Mouse (Mus musculus) hindbrain, embryonic 15.5 days (tissue): ENCODE results near the gene Htra3. TPM values are rescaled to one million over a fixed set of nuclear protein-coding genes. Genes with fewer than 3 reads are reported as not detected.

Experiments
- ATAC-seq: fragments of 200-750 bp; cut with Nextera tagmentation; 2 replicates; pipeline ENCODE4 v1.8.0; 2017; ENCODE audit warnings: low read depth, moderate number of reproducible peaks, moderate TSS enrichment; ENCODE audit not compliant: low FRiP score
- H3K27ac ChIP-seq: fragments of 300-500 bp; sonication (generic); replicated peaks from 2 replicates; pipeline ENCODE4 v1.5.1; 2015; ENCODE audit warnings: mild to moderate bottlenecking, inconsistent platforms
- H3K27me3 ChIP-seq: fragments of 300-500 bp; sonication (generic); 2 replicates; pipeline ENCODE4 v1.6.1; 2015; ENCODE audit warnings: control low read depth, inconsistent platforms
- H3K36me3 ChIP-seq: fragments of 300-500 bp; sonication (generic); 2 replicates; pipeline ENCODE4 v1.6.1; 2015; ENCODE audit warnings: control low read depth, inconsistent platforms
- H3K4me1 ChIP-seq: fragments of 300-500 bp; sonication (generic); replicated peaks from 2 replicates; pipeline ENCODE4 v1.6.1; 2015; ENCODE audit warnings: control low read depth, inconsistent platforms
- H3K4me2 ChIP-seq: fragments of 300-500 bp; sonication (generic); 2 replicates; pipeline ENCODE4 v1.6.1; 2015; ENCODE audit warnings: moderate library complexity, mild to moderate bottlenecking, inconsistent platforms
- H3K4me3 ChIP-seq: fragments of 300-500 bp; sonication (generic); 2 replicates; pipeline ENCODE4 v1.5.1; 2015; ENCODE audit warnings: mild to moderate bottlenecking, inconsistent platforms
- H3K9ac ChIP-seq: fragments of 300-500 bp; sonication (generic); 2 replicates; pipeline ENCODE4 v1.6.1; 2015; ENCODE audit warnings: inconsistent platforms
- H3K9me3 ChIP-seq: fragments of 300-500 bp; sonication (generic); 2 replicates; pipeline ENCODE4 v1.6.1; 2016; ENCODE audit warnings: control low read depth, inconsistent platforms
- WGBS: fragments of 180-500 bp; shearing (Covaris S2); methylation state at CpG from one replicate; pipeline ENCODE4 v1.1.7; 2015; 5-methylcytosine and 5-hydroxymethylcytosine counted together
- polyA plus RNA-seq: library from polyadenylated mRNA; unstranded; fragments of >200 nt; fragmentation: Nextera tagmentation; extraction: Ambion mirVana; gene quantifications from 2 replicates; pipeline ENCODE4 v1.2.1, GENCODE M21; 2015

The Htra3 gene
- polyA plus RNA-seq, 1 experiment from 2014 or later: 19.3 TPM

GRCm38 (mm10) chr5:35717455-35717854 lies 37.9 kb upstream of the Htra3 start:
- WGBS: 84% methylated on average over 5 of the region's 5 CpGs
- no peak for ATAC-seq

GRCm38 (mm10) chr5:35713649-35714354 lies 34.2 kb upstream of the Htra3 start:
- no peaks in the 10 kb centered on the region for H3K27me3 ChIP-seq
- H3K27ac ChIP-seq: no peak overlapping the region
- H3K4me1 ChIP-seq: no peaks in the 10 kb centered on the region
- H3K4me3 ChIP-seq: no peak overlapping the region
- ATAC-seq: peak; percentile 94
- 48% methylated on average over 13 of the region's 13 CpGs for WGBS
- no peak overlapping the region for H3K4me2 ChIP-seq
- H3K36me3 ChIP-seq: no peaks in the 10 kb centered on the region
- no peak overlapping the region for H3K9ac ChIP-seq
- no peaks in the 10 kb centered on the region for H3K9me3 ChIP-seq

More at GRCm38 (mm10) chr5:35717455-35717854, 37.9 kb upstream of the Htra3 start:
- H3K36me3 ChIP-seq: no peaks in the 10 kb centered on the region
- no peaks in the 10 kb centered on the region for H3K4me1 ChIP-seq
- H3K27ac ChIP-seq: no peak overlapping the region
- H3K9me3 ChIP-seq: no peaks in the 10 kb centered on the region
- H3K4me3 ChIP-seq: no peak overlapping the region
- no peaks in the 10 kb centered on the region for H3K27me3 ChIP-seq
- no peak overlapping the region for H3K9ac ChIP-seq
- no peak overlapping the region for H3K4me2 ChIP-seq

GRCm38 (mm10) chr5:35712517-35712916 lies 32.9 kb upstream of the Htra3 start:
- no peaks in the 10 kb centered on the region for H3K36me3 ChIP-seq
- H3K27me3 ChIP-seq: no peaks in the 10 kb centered on the region
- H3K27ac ChIP-seq: no peak overlapping the region
- H3K4me1 ChIP-seq: no peaks in the 10 kb centered on the region
- H3K4me2 ChIP-seq: no peak overlapping the region
- ATAC-seq: no peak
- H3K9me3 ChIP-seq: no peaks in the 10 kb centered on the region
- H3K9ac ChIP-seq: no peak overlapping the region
- no peak overlapping the region for H3K4me3 ChIP-seq
- WGBS: 74% methylated on average over 5 of the region's 5 CpGs

- H3K27me3 ChIP-seq: no peaks in the 10 kb centered on the region
- ATAC-seq: no peak
- H3K27ac ChIP-seq: no peak overlapping the region
- H3K4me3 ChIP-seq: no peak overlapping the region
- H3K4me2 ChIP-seq: no peak overlapping the region
- H3K9me3 ChIP-seq: no peaks in the 10 kb centered on the region
- H3K4me1 ChIP-seq: no peaks in the 10 kb centered on the region
- WGBS: 54% methylated on average over 3 of the region's 3 CpGs
- no peak overlapping the region for H3K9ac ChIP-seq
- H3K36me3 ChIP-seq: no peaks in the 10 kb centered on the region
Observed at GRCm38 (mm10) chr5:35710931-35711330, 31.3 kb upstream of the Htra3 start.

- H3K4me3 ChIP-seq: no peak overlapping the region
- no peaks in the 10 kb centered on the region for H3K9me3 ChIP-seq
- no peaks in the 10 kb centered on the region for H3K4me1 ChIP-seq
- H3K36me3 ChIP-seq: no peaks in the 10 kb centered on the region
- H3K27ac ChIP-seq: no peak overlapping the region
- H3K27me3 ChIP-seq: no peaks in the 10 kb centered on the region
- H3K9ac ChIP-seq: no peak overlapping the region
- 60% methylated on average over 3 of the region's 3 CpGs for WGBS
- no peak overlapping the region for H3K4me2 ChIP-seq
- no peak for ATAC-seq
Observed at GRCm38 (mm10) chr5:35710481-35710880, 30.9 kb upstream of the Htra3 start.

GRCm38 (mm10) chr5:35705411-35705810 lies 25.8 kb upstream of the Htra3 start:
- 92% methylated on average over 3 of the region's 3 CpGs for WGBS
- H3K9ac ChIP-seq: no peak overlapping the region
- H3K36me3 ChIP-seq: no peaks in the 10 kb centered on the region
- no peaks in the 10 kb centered on the region for H3K9me3 ChIP-seq
- no peak overlapping the region for H3K4me3 ChIP-seq
- no peak overlapping the region for H3K4me2 ChIP-seq
- H3K4me1 ChIP-seq: no peaks in the 10 kb centered on the region
- no peak overlapping the region for H3K27ac ChIP-seq
- no peaks in the 10 kb centered on the region for H3K27me3 ChIP-seq
- no peak for ATAC-seq

- WGBS: 95% methylated on average over 4 of the region's 4 CpGs
- Histone ChIP-seq H3K9me3 (no peaks in the 10 kb centered on the region), H3K27me3 (no peaks in the 10 kb centered on the region), H3K27ac (no peak overlapping the region), H3K36me3 (no peaks in the 10 kb centered on the region), H3K4me2 (no peak overlapping the region), H3K9ac (no peak overlapping the region), H3K4me1 (no peaks in the 10 kb centered on the region), H3K4me3 (no peak overlapping the region)
- no peak for ATAC-seq
Observed at GRCm38 (mm10) chr5:35703814-35704213, 24.2 kb upstream of the Htra3 start.

GRCm38 (mm10) chr5:35703183-35703582 lies 23.6 kb upstream of the Htra3 start:
- Histone ChIP-seq H3K9me3 (no peaks in the 10 kb centered on the region), H3K4me1 (no peaks in the 10 kb centered on the region), H3K9ac (no peak overlapping the region), H3K27ac (no peak overlapping the region), H3K4me2 (no peak overlapping the region), H3K27me3 (no peaks in the 10 kb centered on the region), H3K36me3 (no peaks in the 10 kb centered on the region), H3K4me3 (no peak overlapping the region)
- ATAC-seq: no peak
- 87% methylated on average over 8 of the region's 8 CpGs for WGBS

- Histone ChIP-seq H3K27ac (no peak overlapping the region), H3K27me3 (no peaks in the 10 kb centered on the region), H3K9me3 (no peaks in the 10 kb centered on the region), H3K9ac (no peak overlapping the region), H3K4me2 (no peak overlapping the region), H3K4me3 (no peak overlapping the region), H3K36me3 (no peaks in the 10 kb centered on the region), H3K4me1 (no peaks in the 10 kb centered on the region)
- WGBS: 77% methylated on average over 4 of the region's 4 CpGs
- ATAC-seq: no peak
Observed at GRCm38 (mm10) chr5:35702582-35703140, 23.1 kb upstream of the Htra3 start.

- Histone ChIP-seq H3K4me2 (no peak overlapping the region), H3K36me3 (no peaks in the 10 kb centered on the region), H3K9ac (no peak overlapping the region), H3K4me1 (no peaks in the 10 kb centered on the region), H3K4me3 (no peak overlapping the region), H3K27me3 (no peaks in the 10 kb centered on the region), H3K9me3 (no peaks in the 10 kb centered on the region), H3K27ac (no peak overlapping the region)
- ATAC-seq: 0 out of 2 replicates have a peak, but pooled peaks have one; percentile 19
- WGBS: 54% methylated on average over 6 of the region's 6 CpGs
Observed at GRCm38 (mm10) chr5:35701042-35701441, 21.5 kb upstream of the Htra3 start.

- ATAC-seq: no peak
- no peaks in the 10 kb centered on the region for H3K9me3 ChIP-seq
- H3K4me1 ChIP-seq: no peaks in the 10 kb centered on the region
- 30% methylated on average over 5 of the region's 5 CpGs for WGBS
- H3K27me3 ChIP-seq: no peaks in the 10 kb centered on the region
- no peak overlapping the region for H3K4me3 ChIP-seq
- H3K27ac ChIP-seq: no peak overlapping the region
- no peak overlapping the region for H3K9ac ChIP-seq
- H3K36me3 ChIP-seq: no peaks in the 10 kb centered on the region
- no peak overlapping the region for H3K4me2 ChIP-seq
Observed at GRCm38 (mm10) chr5:35695815-35696214, 16.2 kb upstream of the Htra3 start.

- Histone ChIP-seq H3K9ac (no peak overlapping the region), H3K36me3 (no peaks in the 10 kb centered on the region), H3K9me3 (no peaks in the 10 kb centered on the region), H3K4me3 (no peak overlapping the region), H3K4me1 (no peaks in the 10 kb centered on the region), H3K27ac (no peak overlapping the region), H3K4me2 (no peak overlapping the region), H3K27me3 (no peaks in the 10 kb centered on the region)
- ATAC-seq: no peak
- 84% methylated on average over 4 of the region's 4 CpGs for WGBS
Observed at GRCm38 (mm10) chr5:35693638-35694037, 14.1 kb upstream of the Htra3 start.

GRCm38 (mm10) chr5:35691246-35691645 lies 11.7 kb upstream of the Htra3 start:
- no peak for ATAC-seq
- no peak overlapping the region for H3K4me2 ChIP-seq
- no peaks in the 10 kb centered on the region for H3K9me3 ChIP-seq
- H3K36me3 ChIP-seq: no peaks in the 10 kb centered on the region
- H3K27ac ChIP-seq: no peak overlapping the region
- H3K9ac ChIP-seq: no peak overlapping the region
- no peaks in the 10 kb centered on the region for H3K27me3 ChIP-seq
- no peaks in the 10 kb centered on the region; the same call in 1 of the 2 replicates for H3K4me1 ChIP-seq
- no peak overlapping the region for H3K4me3 ChIP-seq
- 68% methylated on average over 11 of the region's 11 CpGs for WGBS
